Mouse (Mus musculus): ENCODE data around the gene Hhat. TPM values are rescaled to one million over a fixed set of nuclear protein-coding genes. Genes with fewer than 3 reads are reported as not detected.

Hhat gene
- polyA plus RNA-seq, 1 experiment from 2014 or later = 5.6 TPM

DNA sequence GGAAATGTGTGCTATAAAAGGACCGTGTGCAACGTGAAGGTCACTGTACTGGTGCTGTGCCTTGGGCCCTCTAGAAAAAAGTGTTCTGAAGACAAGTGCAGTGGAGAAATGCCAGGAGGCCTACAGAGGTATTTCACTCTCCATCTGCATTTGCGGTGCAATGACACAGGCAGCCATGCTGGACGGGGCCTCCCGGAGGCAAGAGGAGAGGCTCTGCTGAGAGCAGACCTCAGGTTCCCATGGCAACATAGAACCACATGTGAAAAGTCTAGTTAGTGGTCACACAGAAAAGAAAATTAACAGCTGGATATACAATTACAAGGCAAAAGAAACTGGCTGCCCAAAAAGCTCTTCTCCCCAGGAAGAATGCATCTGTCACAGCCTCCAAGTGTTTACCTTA lies 166.6 kb downstream of the Hhat start:
- Histone ChIP-seq H3K4me2 (ENCODE audit: low read depth, low read length) (no peak overlapping the region), H3K4me3 (ENCODE audit: low read length) (no peak overlapping the region), H3K9me3 (replicated peaks; ENCODE audit: control insufficient read depth, low read length) (no peaks in the 10 kb centered on the region), H3K9ac (ENCODE audit: low read length) (no peak overlapping the region), H3K27ac (ENCODE audit: low read length) (no peak overlapping the region), H3K27me3 (ENCODE audit: control insufficient read depth, insufficient read depth, low read length) (no peaks in the 10 kb centered on the region), H3K36me3 (ENCODE audit: control insufficient read depth, insufficient read depth) (no peaks in the 10 kb centered on the region), H3K4me1 (ENCODE audit: control insufficient read depth, insufficient read depth, low read length) (peaks cover 6% of the 10 kb centered on the region; the same call in 1 of the 2 replicates)
- 0 out of 2 replicates have a peak, but pooled peaks have one; percentile 37 for ATAC-seq (replicated peaks; ENCODE audit: extremely low read depth, insufficient read depth, low FRiP score)
- 45% methylated on average over 5 of the region's 5 CpGs for WGBS

GRCm38 (mm10) chr1:192603556-192603955 lies 167.5 kb downstream of the Hhat start:
- Histone ChIP-seq H3K27ac (ENCODE audit: low read length) (no peak overlapping the region), H3K9me3 (replicated peaks; ENCODE audit: control insufficient read depth, low read length) (no peaks in the 10 kb centered on the region), H3K4me1 (ENCODE audit: control insufficient read depth, insufficient read depth, low read length) (peaks cover 6% of the 10 kb centered on the region; the same call in 1 of the 2 replicates), H3K4me2 (ENCODE audit: low read depth, low read length) (no peak overlapping the region), H3K4me3 (ENCODE audit: low read length) (no peak overlapping the region), H3K9ac (ENCODE audit: low read length) (no peak overlapping the region), H3K27me3 (ENCODE audit: control insufficient read depth, insufficient read depth, low read length) (no peaks in the 10 kb centered on the region), H3K36me3 (ENCODE audit: control insufficient read depth, insufficient read depth) (no peaks in the 10 kb centered on the region)
- ATAC-seq (replicated peaks; ENCODE audit: extremely low read depth, insufficient read depth, low FRiP score) = no peak
- 47% methylated on average over 7 of the region's 7 CpGs for WGBS

- 87% methylated on average over 3 of the region's 3 CpGs for WGBS
- H3K9ac ChIP-seq (ENCODE audit: low read length) = no peak overlapping the region
- peaks cover 6% of the 10 kb centered on the region; the same call in 1 of the 2 replicates for H3K4me1 ChIP-seq (ENCODE audit: control insufficient read depth, insufficient read depth, low read length)
- H3K27me3 ChIP-seq (ENCODE audit: control insufficient read depth, insufficient read depth, low read length) = no peaks in the 10 kb centered on the region
- no peak for ATAC-seq (replicated peaks; ENCODE audit: extremely low read depth, insufficient read depth, low FRiP score)
- H3K36me3 ChIP-seq (ENCODE audit: control insufficient read depth, insufficient read depth) = no peaks in the 10 kb centered on the region
- H3K27ac ChIP-seq (ENCODE audit: low read length) = no peak overlapping the region
- H3K4me3 ChIP-seq (ENCODE audit: low read length) = no peak overlapping the region
- no peak overlapping the region for H3K4me2 ChIP-seq (ENCODE audit: low read depth, low read length)
- no peaks in the 10 kb centered on the region for H3K9me3 ChIP-seq (replicated peaks; ENCODE audit: control insufficient read depth, low read length)
Measured at GRCm38 (mm10) chr1:192601206-192601605, 169.8 kb downstream of the Hhat start.

DNA sequence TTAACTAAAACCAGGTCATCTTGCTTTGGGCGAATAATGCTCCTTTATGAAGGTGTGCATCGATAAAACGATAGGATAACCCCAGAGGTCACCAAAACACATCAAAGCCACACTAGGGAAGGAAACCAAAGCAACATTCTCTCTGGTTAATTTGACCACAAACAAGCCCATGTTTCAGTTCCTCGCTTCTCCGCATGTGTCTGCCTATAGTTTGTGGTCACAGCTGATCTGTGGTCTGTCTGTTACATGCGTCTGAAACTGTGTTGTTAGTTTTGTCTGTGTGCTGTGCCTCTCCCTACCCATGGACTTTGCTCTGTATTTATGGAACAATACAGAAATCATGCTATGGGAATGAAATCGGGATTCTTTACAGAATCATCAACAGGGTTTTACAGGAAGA lies 171.3 kb downstream of the Hhat start:
- Histone ChIP-seq H3K4me2 (ENCODE audit: low read depth, low read length) (no peak overlapping the region), H3K36me3 (ENCODE audit: control insufficient read depth, insufficient read depth) (no peaks in the 10 kb centered on the region), H3K9ac (ENCODE audit: low read length) (no peak overlapping the region), H3K4me1 (ENCODE audit: control insufficient read depth, insufficient read depth, low read length) (peaks cover 6% of the 10 kb centered on the region; the same call in 1 of the 2 replicates), H3K27ac (ENCODE audit: low read length) (no peak overlapping the region), H3K4me3 (ENCODE audit: low read length) (no peak overlapping the region), H3K27me3 (ENCODE audit: control insufficient read depth, insufficient read depth, low read length) (no peaks in the 10 kb centered on the region), H3K9me3 (replicated peaks; ENCODE audit: control insufficient read depth, low read length) (no peaks in the 10 kb centered on the region)
- no peak for ATAC-seq (replicated peaks; ENCODE audit: extremely low read depth, insufficient read depth, low FRiP score)
- WGBS = 80% methylated on average over 7 of the region's 7 CpGs

DNA sequence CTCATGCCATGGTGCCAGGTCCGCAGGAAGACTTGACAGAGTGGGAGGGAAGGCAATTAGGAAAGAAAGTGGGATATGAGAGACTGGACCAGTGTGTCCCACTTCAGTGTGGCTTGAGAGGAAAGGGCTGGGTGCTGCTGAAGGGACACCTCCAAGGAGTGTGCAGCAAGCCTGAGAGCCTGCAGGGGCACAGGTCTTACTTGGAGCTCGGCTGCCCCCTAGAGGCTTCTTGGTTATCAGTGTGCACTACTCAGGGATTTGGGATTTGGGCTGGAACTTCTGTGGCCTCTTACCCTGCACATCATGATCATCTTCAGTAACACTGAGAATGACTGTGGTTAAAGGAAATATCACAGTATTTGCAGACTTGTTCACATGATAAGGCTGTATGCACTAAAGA lies 172.6 kb downstream of the Hhat start:
- ATAC-seq (replicated peaks; ENCODE audit: extremely low read depth, insufficient read depth, low FRiP score) = no peak; the same call in 1 of the 2 replicates

DNA sequence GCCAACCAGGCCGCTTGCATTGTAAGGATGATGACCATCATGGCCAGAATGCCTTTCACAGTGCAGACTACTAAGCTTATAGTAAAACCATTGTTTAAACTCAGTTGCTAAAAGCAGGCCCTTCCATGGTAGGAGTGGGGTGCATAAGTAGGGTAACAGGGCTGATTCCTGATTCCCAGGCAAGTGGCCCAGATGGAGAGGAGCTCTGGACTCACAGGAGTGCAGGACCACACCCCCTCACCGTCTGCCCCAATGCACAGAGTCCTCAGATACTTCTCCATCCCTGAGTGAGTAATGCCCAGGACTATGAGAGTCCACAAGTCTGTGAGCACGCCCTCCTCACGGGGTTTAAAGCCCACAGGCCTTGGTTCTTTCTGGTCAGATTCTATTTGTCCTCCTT lies 175.6 kb downstream of the Hhat start:
- Histone ChIP-seq H3K9me3 (replicated peaks; ENCODE audit: control insufficient read depth, low read length) (no peaks in the 10 kb centered on the region), H3K9ac (ENCODE audit: low read length) (no peak overlapping the region), H3K4me3 (ENCODE audit: low read length) (no peak overlapping the region), H3K4me1 (ENCODE audit: control insufficient read depth, insufficient read depth, low read length) (no peaks in the 10 kb centered on the region), H3K4me2 (ENCODE audit: low read depth, low read length) (no peak overlapping the region), H3K27ac (ENCODE audit: low read length) (no peak overlapping the region), H3K27me3 (ENCODE audit: control insufficient read depth, insufficient read depth, low read length) (no peaks in the 10 kb centered on the region), H3K36me3 (ENCODE audit: control insufficient read depth, insufficient read depth) (no peaks in the 10 kb centered on the region)
- ATAC-seq (replicated peaks; ENCODE audit: extremely low read depth, insufficient read depth, low FRiP score) = no peak
- 59% methylated on average over 4 of the region's 4 CpGs for WGBS

More for the DNA sequence above, 172.6 kb downstream of the Hhat start:
- Histone ChIP-seq H3K9ac (ENCODE audit: low read length) (no peak overlapping the region), H3K4me1 (ENCODE audit: control insufficient read depth, insufficient read depth, low read length) (no peaks in the 10 kb centered on the region; the same call in 1 of the 2 replicates), H3K36me3 (ENCODE audit: control insufficient read depth, insufficient read depth) (no peaks in the 10 kb centered on the region), H3K4me3 (ENCODE audit: low read length) (no peak overlapping the region), H3K9me3 (replicated peaks; ENCODE audit: control insufficient read depth, low read length) (no peaks in the 10 kb centered on the region), H3K4me2 (ENCODE audit: low read depth, low read length) (no peak overlapping the region), H3K27ac (ENCODE audit: low read length) (no peak overlapping the region), H3K27me3 (ENCODE audit: control insufficient read depth, insufficient read depth, low read length) (no peaks in the 10 kb centered on the region)
- 48% methylated on average over 2 of the region's 2 CpGs for WGBS

DNA sequence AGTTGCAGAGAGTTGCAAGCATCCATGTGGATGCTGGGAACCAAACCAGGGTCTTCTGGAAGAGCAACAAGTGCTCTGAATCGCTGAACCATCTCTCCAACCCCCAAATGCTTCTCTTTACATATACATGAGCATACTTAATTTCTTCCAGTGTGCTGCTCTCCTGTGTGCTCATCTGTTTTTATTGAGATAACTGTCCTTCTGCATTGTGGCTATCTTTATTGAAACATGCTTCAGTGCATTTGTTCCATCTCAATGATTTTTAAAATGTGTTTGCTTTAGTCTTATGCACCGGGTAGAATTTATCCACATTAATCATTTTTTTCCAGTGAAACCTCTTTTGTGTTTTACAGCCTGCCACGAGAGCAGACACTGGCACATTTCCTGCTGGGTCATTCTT lies 177.5 kb downstream of the Hhat start:
- Histone ChIP-seq H3K4me3 (ENCODE audit: low read length) (no peak overlapping the region), H3K9ac (ENCODE audit: low read length) (no peak overlapping the region), H3K36me3 (ENCODE audit: control insufficient read depth, insufficient read depth) (no peaks in the 10 kb centered on the region), H3K9me3 (replicated peaks; ENCODE audit: control insufficient read depth, low read length) (no peaks in the 10 kb centered on the region), H3K27me3 (ENCODE audit: control insufficient read depth, insufficient read depth, low read length) (no peaks in the 10 kb centered on the region), H3K4me1 (ENCODE audit: control insufficient read depth, insufficient read depth, low read length) (no peaks in the 10 kb centered on the region), H3K4me2 (ENCODE audit: low read depth, low read length) (no peak overlapping the region), H3K27ac (ENCODE audit: low read length) (no peak overlapping the region)
- ATAC-seq (replicated peaks; ENCODE audit: extremely low read depth, insufficient read depth, low FRiP score) = no peak
- 64% methylated on average over 3 of the region's 3 CpGs for WGBS

DNA sequence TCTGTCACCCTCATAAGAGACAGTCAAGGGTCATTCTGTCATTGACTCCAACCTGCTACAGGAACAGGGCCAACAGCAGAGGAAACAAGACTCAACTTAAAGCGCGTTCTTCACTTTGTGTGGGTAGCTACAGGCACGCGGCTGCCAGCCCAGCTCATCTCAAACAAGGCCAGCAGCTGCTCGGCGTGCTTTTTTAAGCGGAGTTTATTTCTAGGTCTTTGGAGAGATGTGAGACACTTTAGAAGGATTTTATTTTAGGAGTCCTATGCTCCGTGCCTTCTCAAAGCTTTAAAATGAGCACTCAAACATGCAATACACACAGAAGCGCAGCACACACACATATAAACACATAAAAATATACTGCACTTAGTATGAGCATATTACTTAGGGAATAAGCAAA lies 183.6 kb downstream of the Hhat start:
- 59% methylated on average over 9 of the region's 9 CpGs for WGBS
- ATAC-seq (replicated peaks; ENCODE audit: extremely low read depth, insufficient read depth, low FRiP score) = no peak
- no peak overlapping the region for H3K9ac ChIP-seq (ENCODE audit: low read length)
- H3K4me1 ChIP-seq (ENCODE audit: control insufficient read depth, insufficient read depth, low read length) = no peaks in the 10 kb centered on the region; the same call in 1 of the 2 replicates
- no peak overlapping the region for H3K4me2 ChIP-seq (ENCODE audit: low read depth, low read length)
- H3K36me3 ChIP-seq (ENCODE audit: control insufficient read depth, insufficient read depth) = no peaks in the 10 kb centered on the region
- no peak overlapping the region for H3K4me3 ChIP-seq (ENCODE audit: low read length)
- no peak overlapping the region for H3K27ac ChIP-seq (ENCODE audit: low read length)
- no peaks in the 10 kb centered on the region for H3K9me3 ChIP-seq (replicated peaks; ENCODE audit: control insufficient read depth, low read length)
- no peaks in the 10 kb centered on the region for H3K27me3 ChIP-seq (ENCODE audit: control insufficient read depth, insufficient read depth, low read length)

- Histone ChIP-seq H3K4me3 (ENCODE audit: low read length) (no peak overlapping the region), H3K36me3 (ENCODE audit: control insufficient read depth, insufficient read depth) (no peaks in the 10 kb centered on the region), H3K9ac (ENCODE audit: low read length) (no peak overlapping the region), H3K4me1 (ENCODE audit: control insufficient read depth, insufficient read depth, low read length) (no peaks in the 10 kb centered on the region; the same call in 1 of the 2 replicates), H3K4me2 (ENCODE audit: low read depth, low read length) (no peak overlapping the region), H3K9me3 (replicated peaks; ENCODE audit: control insufficient read depth, low read length) (no peaks in the 10 kb centered on the region), H3K27me3 (ENCODE audit: control insufficient read depth, insufficient read depth, low read length) (no peaks in the 10 kb centered on the region), H3K27ac (ENCODE audit: low read length) (no peak overlapping the region)
- no peak for ATAC-seq (replicated peaks; ENCODE audit: extremely low read depth, insufficient read depth, low FRiP score)
Measured at GRCm38 (mm10) chr1:192585289-192585688, 185.7 kb downstream of the Hhat start.
